Mouse (Mus musculus): Measurements from ENCODE around the gene Atad5. TPM values are rescaled to one million over a fixed set of nuclear protein-coding genes. Genes with fewer than 3 reads are reported as not detected.
"Not testable (repeated sequence)": the region's sequence is repeated elsewhere in the genome, so short reads cannot be mapped to it uniquely, and the experiment has no call there.

Atad5 gene
- 9.3 and 9.6 TPM in 2 replicates for polyA plus RNA-seq (2015; fragmentation: Nextera tagmentation; extraction: Ambion mirVana)

DNA sequence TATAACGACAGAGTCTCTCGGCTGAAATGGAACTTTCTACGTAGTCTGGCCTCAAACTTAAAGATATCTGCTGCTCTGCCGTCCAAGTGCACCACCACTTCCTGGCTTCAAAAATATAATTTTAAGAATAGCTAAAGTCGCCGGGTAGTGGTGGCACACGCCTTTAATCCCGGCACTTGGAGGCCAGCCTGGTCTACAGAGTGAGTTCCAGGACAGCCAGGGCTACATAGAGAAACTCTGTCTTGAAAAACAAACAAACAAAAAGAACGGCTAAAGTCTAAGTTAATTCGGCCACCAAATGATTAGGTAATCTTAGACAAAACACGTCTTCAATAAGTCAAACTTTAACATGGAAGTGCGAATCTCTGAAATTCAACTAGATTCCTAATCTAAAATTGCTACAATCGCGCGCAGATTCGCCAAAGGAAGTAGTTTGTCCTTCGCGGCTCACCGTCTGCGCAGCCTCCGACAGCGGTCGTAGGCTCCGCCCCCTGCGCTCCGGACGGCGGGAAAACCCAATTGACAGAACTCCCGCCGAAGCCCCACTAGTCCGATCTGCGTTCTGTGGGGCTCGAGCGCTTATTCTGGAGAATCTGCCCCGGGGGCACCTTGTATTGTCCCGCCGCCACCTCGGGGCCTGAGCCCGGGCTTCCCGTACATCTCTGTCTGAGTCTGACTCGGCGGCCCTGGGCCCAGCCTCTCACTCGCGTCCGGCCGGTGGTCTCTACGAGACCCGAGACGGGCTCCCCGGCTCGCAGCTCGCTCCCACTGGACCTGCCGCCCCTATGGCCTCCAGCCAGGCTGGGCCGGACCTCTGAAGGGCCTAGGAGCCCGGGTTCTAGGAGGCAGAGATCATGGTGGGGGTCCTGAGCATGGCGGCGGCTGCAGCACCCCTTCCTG is at the start of gene Atad5:
Atad5 (plus strand) TSS at position 484 of the 900 bp plus-strand sequence.
- 5% methylated on average over 57 of the region's 57 CpGs for WGBS
- H3K9ac ChIP-seq = peak within 1 kb of the TSS; percentile 93
- H3K4me3 ChIP-seq (replicated peaks) = peak within 1 kb of the TSS; percentile 92
- no peaks in the 10 kb centered on the region for H3K27me3 ChIP-seq (replicated peaks)
- H3K4me2 ChIP-seq = peak within 1 kb of the TSS; percentile 79
- peak; percentile 80 for ATAC-seq (ENCODE audit: insufficient read depth, low FRiP score, low read depth)
- no peaks in the 10 kb centered on the region for H3K4me1 ChIP-seq
- peak within 1 kb of the TSS; percentile 62 for H3K27ac ChIP-seq
- H3K36me3 ChIP-seq = no peaks in the 10 kb centered on the region
- H3K9me3 ChIP-seq = no peaks in the 10 kb centered on the region

DNA sequence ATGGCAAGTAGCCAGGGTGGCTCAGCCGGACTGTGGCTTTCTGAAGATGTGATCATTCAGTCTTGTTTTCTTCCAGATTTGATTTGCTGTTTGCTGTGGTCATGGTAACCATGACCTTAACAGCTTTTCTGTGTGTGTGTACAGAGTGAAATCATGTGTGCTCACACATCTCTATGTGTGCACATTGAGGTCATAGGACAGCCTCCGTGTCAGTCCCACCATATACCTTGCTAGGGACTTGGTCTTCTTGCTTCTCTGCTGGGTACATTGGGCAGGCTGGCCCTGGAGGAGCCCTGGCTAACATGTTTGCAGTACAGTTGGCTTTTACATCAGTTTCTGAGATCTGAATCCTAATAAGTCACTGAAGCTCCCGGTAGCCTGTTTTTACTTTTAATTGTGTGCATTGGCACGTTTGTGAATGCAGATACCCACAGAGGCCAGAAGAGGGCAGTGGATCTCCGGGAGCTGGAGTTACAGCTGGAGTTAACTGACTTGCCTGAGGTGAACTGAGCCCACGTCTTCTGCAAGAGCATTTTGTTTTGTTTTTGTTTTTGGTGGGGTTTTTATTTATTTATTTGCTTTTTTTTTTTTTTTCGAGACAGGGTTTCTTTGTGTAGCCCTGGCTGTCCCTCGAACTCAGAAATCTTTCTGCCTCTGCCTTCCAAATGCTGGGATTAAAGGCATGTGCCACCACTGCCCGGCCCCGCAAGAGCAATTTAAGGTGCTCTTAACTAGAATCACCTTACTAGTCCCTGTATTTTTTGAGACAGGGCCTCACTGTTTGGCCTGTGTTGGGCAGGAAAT is 46.4 kb upstream of the Atad5 start:
- Histone ChIP-seq H3K27me3 (replicated peaks) (no peaks in the 10 kb centered on the region), H3K4me2 (no peak overlapping the region), H3K9ac (no peak overlapping the region), H3K27ac (no peak overlapping the region), H3K4me3 (replicated peaks) (no peak overlapping the region), H3K9me3 (no peaks in the 10 kb centered on the region), H3K36me3 (no peaks in the 10 kb centered on the region), H3K4me1 (no peaks in the 10 kb centered on the region)
- ATAC-seq (ENCODE audit: insufficient read depth, low FRiP score, low read depth) = no peak
- WGBS = 55% methylated on average over 10 of the region's 10 CpGs

DNA sequence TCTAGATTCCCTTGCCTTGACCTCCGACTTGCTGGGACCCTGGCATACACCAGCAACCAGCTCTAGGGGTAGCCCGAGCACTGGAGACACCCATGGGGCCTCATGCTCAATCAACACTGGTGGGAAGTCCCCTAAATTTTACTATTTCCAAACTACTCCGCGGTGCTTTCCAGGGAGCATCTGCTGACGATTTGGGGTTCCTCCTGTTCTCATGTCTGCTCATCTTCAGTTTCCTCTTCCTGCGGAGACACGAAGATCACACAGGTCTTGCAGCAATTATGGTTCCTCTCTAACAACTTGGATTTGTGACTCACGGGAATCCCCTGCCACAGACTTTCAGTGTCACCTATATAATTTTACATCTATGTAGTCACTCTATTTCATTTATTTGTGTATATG is 45.8 kb upstream of the Atad5 start:
- H3K4me1 ChIP-seq = no peaks in the 10 kb centered on the region
- no peak for ATAC-seq (ENCODE audit: insufficient read depth, low FRiP score, low read depth)
- 81% methylated on average over 8 of the region's 8 CpGs for WGBS

DNA sequence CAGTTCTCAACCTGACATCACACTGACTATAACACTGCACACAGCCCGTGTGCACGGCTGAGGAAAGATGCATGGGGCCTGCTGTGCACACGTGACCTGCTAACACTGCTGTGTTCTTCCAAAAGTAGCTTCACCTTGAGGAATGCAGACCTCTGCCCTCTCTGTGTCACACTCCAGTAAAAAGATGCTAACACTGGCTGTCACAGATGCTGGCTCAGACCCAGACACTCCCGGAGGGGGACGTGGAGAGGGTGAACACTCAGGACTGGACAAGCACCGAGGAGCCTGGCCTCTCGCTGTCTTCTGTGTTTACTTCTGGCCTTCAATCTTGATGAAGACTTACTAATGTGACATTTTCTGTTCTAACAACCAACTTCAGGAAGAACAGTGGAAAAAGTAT is 42.3 kb upstream of the Atad5 start:
- Histone ChIP-seq H3K4me2 (no peak overlapping the region), H3K27ac (no peak overlapping the region), H3K9me3 (no peaks in the 10 kb centered on the region), H3K4me3 (replicated peaks) (no peak overlapping the region), H3K36me3 (peaks cover 8% of the 10 kb centered on the region; the same call in 1 of the 2 replicates), H3K27me3 (replicated peaks) (no peaks in the 10 kb centered on the region), H3K4me1 (no peaks in the 10 kb centered on the region), H3K9ac (no peak overlapping the region)
- WGBS = 65% methylated on average over 7 of the region's 7 CpGs
- no peak for ATAC-seq (ENCODE audit: insufficient read depth, low FRiP score, low read depth)

More for the DNA sequence above, 45.8 kb upstream of the Atad5 start:
- Histone ChIP-seq H3K4me3 (replicated peaks) (no peak overlapping the region), H3K27ac (no peak overlapping the region), H3K9ac (no peak overlapping the region), H3K36me3 (peaks cover 4% of the 10 kb centered on the region; the same call in 1 of the 2 replicates), H3K9me3 (no peaks in the 10 kb centered on the region), H3K4me2 (no peak overlapping the region), H3K27me3 (replicated peaks) (no peaks in the 10 kb centered on the region)

DNA sequence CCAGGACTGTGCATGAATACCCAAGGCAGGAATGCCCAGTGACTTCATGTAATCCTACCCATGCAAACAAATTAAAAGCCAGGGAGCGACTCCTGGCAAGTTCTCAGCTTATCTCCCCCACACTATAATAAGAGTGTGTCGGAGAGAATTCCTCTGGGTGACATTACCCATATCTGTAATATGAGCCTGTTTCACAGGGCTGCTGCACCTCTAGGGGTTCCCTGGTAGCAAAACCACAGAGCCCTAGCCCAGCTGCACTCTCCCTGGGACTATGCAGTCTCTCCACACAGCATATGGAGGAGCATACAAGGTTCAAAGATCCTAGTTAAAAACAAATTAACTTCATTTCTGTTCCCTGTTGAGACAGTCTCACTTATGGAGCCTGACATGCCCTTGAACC is 39.1 kb upstream of the Atad5 start:
- Histone ChIP-seq H3K9ac (no peak overlapping the region), H3K9me3 (no peaks in the 10 kb centered on the region), H3K4me2 (no peak overlapping the region), H3K4me3 (replicated peaks) (no peak overlapping the region), H3K27me3 (replicated peaks) (no peaks in the 10 kb centered on the region), H3K4me1 (no peaks in the 10 kb centered on the region), H3K27ac (no peak overlapping the region), H3K36me3 (peaks cover 12% of the 10 kb centered on the region; the same call in 1 of the 2 replicates)
- ATAC-seq (ENCODE audit: insufficient read depth, low FRiP score, low read depth) = peak; percentile 47; the same call in 1 of the 2 replicates
- WGBS = 39% methylated on average over 2 of the region's 2 CpGs

DNA sequence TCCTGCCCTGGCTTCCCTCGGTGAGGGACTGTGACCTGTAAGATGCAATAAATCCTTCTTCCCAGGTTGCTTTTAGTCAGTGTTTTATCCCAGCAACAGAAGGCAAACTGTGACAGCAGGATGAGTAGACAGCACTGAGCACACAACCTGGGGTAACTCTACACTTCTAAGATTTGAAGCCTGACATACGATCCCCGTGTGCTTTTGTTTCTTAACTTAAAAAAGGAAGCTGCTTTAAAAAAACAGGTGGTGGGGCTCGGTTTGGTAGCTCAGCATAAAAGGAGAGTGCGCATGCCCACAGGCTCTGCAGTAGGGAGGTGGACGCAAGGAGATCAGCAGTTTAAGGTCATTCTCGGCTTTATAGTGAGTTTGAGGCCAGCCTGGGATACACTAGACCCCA is 36.7 kb upstream of the Atad5 start:
- H3K4me1 ChIP-seq = no peaks in the 10 kb centered on the region
- no peak overlapping the region for H3K9ac ChIP-seq
- peaks cover 24% of the 10 kb centered on the region for H3K36me3 ChIP-seq
- 68% methylated on average over 7 of the region's 7 CpGs for WGBS
- H3K27ac ChIP-seq = no peak overlapping the region
- no peaks in the 10 kb centered on the region for H3K27me3 ChIP-seq (replicated peaks)
- no peak overlapping the region for H3K4me3 ChIP-seq (replicated peaks)
- no peak overlapping the region for H3K4me2 ChIP-seq
- no peak for ATAC-seq (ENCODE audit: insufficient read depth, low FRiP score, low read depth)
- H3K9me3 ChIP-seq = no peaks in the 10 kb centered on the region

DNA sequence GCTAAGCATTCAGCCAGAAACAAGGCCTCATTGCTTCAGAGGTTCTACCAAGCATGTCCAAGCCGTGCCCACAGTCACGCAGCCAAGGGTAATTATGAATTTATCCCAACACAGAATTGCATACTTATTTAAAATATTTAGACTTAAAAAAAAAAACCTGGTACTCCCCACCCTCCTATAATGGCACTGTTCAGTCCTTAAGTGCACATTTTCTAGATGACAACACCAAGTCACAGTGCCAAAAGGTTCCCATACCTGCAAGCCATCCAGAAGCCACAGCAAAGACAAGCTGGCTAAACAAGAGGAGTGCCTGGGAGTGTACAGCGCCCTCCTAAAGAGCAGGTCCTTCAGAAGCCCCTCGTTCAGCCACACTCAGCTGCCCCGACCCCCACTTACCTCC is 36.0 kb upstream of the Atad5 start:
- Histone ChIP-seq H3K27ac (no peak overlapping the region), H3K4me3 (replicated peaks) (no peak overlapping the region), H3K9ac (no peak overlapping the region), H3K4me1 (no peaks in the 10 kb centered on the region), H3K4me2 (no peak overlapping the region), H3K36me3 (peaks cover 29% of the 10 kb centered on the region), H3K9me3 (no peaks in the 10 kb centered on the region), H3K27me3 (replicated peaks) (no peaks in the 10 kb centered on the region)
- no peak for ATAC-seq (ENCODE audit: insufficient read depth, low FRiP score, low read depth)
- 89% methylated on average over 5 of the region's 5 CpGs for WGBS

DNA sequence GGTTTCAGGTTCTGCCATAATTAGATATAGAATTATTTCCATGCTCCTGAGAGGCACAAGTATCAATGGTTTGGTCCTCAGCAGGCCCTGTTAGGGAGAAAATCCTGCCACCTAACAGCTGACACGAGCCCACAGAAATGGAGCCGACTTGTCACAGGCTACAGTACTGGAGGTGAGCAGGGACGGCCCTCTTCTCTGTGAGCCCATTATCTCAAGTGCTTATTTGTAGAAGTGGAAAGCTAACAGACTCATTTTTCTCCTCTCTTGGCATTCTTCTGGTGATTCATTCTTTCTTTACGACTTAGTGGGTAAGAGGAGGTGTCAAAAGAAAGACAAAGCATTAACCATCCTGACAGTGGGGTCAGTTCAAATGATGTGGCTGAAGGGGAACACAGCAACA is 34.5 kb upstream of the Atad5 start:
- 35% methylated on average over 4 of the region's 4 CpGs for WGBS
- H3K9me3 ChIP-seq = no peaks in the 10 kb centered on the region
- no peak overlapping the region for H3K4me3 ChIP-seq (replicated peaks)
- H3K27ac ChIP-seq = no peak overlapping the region
- no peak overlapping the region for H3K9ac ChIP-seq
- no peaks in the 10 kb centered on the region for H3K27me3 ChIP-seq (replicated peaks)
- H3K4me2 ChIP-seq = no peak overlapping the region
- H3K4me1 ChIP-seq = no peaks in the 10 kb centered on the region
- ATAC-seq (ENCODE audit: insufficient read depth, low FRiP score, low read depth) = no peak
- peaks cover 25% of the 10 kb centered on the region; the same call in 1 of the 2 replicates for H3K36me3 ChIP-seq

DNA sequence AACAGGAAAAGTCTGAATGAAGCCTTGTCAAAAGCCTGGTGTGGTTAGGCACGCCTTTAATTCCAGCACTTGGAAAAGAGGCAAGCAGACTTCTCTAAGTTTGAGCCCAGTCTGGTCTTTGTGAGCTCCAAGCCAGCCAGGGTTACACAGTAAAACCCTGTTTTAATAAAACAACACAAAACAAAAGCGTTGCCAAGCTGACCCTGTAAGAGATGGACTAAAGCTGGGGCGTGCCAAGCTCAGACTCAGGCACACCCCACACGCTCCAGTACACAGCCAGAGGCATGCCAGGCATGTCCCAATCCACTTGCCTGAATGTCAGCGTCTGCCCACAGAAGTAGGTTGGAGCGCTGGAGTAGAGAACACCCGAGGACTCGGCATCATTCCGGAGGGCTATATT is 33.1 kb upstream of the Atad5 start:
- H3K4me2 ChIP-seq = no peak overlapping the region
- no peaks in the 10 kb centered on the region for H3K9me3 ChIP-seq
- no peaks in the 10 kb centered on the region for H3K27me3 ChIP-seq (replicated peaks)
- H3K36me3 ChIP-seq = peaks cover 26% of the 10 kb centered on the region; the same call in 1 of the 2 replicates
- no peak overlapping the region for H3K9ac ChIP-seq
- H3K4me1 ChIP-seq = no peaks in the 10 kb centered on the region
- H3K4me3 ChIP-seq (replicated peaks) = no peak overlapping the region
- ATAC-seq (ENCODE audit: insufficient read depth, low FRiP score, low read depth) = no peak
- WGBS = 94% methylated on average over 9 of the region's 9 CpGs
- no peak overlapping the region for H3K27ac ChIP-seq

DNA sequence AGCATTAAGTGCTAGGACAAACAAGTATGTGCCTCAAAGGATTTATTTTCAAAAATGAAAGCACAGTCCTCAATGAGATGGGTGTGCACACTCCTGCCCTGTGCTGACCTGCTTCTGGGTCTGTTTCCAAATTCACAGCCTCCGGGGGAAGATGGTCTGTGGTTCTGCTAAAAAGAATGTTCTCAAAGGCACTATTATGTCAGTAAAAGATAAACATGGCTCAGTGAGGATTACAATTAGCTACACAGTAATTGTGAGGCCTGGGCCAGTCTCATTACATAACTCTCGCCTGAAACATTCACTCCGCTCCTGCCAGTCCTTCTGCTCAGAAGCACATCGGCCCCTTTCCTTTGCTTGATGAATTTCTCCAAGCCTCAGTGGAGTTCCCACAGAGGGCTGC is 27.0 kb upstream of the Atad5 start:
- Histone ChIP-seq H3K36me3 (peaks cover 21% of the 10 kb centered on the region; the same call in 1 of the 2 replicates), H3K9me3 (no peaks in the 10 kb centered on the region), H3K4me3 (replicated peaks) (no peak overlapping the region), H3K27me3 (replicated peaks) (no peaks in the 10 kb centered on the region), H3K27ac (no peak overlapping the region), H3K9ac (no peak overlapping the region), H3K4me2 (no peak overlapping the region), H3K4me1 (no peaks in the 10 kb centered on the region)
- 48% methylated on average over 4 of the region's 4 CpGs for WGBS
- ATAC-seq (ENCODE audit: insufficient read depth, low FRiP score, low read depth) = no peak

DNA sequence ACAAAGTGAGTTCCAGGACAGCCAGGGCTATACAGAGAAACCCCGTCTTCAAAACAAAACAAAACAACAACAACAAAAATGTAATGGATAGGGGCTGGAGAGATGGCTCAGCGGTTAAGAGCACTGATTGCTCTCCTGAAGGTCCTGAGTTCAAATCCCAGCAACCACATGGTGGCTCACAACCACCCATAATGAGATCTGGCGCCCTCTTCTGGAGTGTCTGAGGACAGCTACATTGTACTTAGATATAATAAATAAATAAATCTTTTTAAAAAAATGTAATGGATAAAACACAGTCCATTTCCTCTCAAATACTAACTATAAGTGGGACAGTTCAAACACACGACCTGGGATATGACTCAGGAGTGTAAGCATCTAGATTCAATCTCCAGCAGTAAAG is 22.8 kb upstream of the Atad5 start:
- not testable (repeated sequence) for H3K36me3 ChIP-seq; H3K27ac ChIP-seq; H3K4me3 ChIP-seq (replicated peaks); H3K4me1 ChIP-seq; H3K9me3 ChIP-seq; H3K27me3 ChIP-seq (replicated peaks); H3K4me2 ChIP-seq; ATAC-seq (ENCODE audit: insufficient read depth, low FRiP score, low read depth); H3K9ac ChIP-seq
- WGBS = 89% methylated on average over 4 of the region's 4 CpGs

DNA sequence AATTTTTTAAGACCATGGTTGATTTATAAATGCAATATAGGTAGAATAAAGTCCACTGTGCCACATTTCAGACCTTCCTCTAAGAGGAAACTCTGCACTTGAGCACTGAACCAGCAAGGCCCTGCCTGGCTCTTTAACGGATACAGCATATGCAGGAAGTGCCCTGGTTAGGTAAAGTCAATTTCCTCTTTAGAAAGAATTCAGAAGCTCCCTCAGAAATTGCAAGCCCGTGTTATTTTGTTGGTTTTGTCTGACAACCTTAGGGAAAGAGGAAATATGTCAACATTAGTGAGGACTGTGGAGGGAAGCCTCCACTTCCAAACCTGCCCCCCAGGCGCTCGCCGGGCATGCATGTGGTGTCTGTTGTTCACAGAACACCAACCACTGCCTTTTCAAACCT is 21.6 kb upstream of the Atad5 start:
- H3K27ac ChIP-seq = no peak overlapping the region
- no peaks in the 10 kb centered on the region for H3K9me3 ChIP-seq
- H3K27me3 ChIP-seq (replicated peaks) = no peaks in the 10 kb centered on the region
- H3K9ac ChIP-seq = no peak overlapping the region
- WGBS = 75% methylated on average over 5 of the region's 5 CpGs
- H3K36me3 ChIP-seq = peaks cover 5% of the 10 kb centered on the region; the same call in 1 of the 2 replicates
- H3K4me2 ChIP-seq = no peak overlapping the region
- ATAC-seq (ENCODE audit: insufficient read depth, low FRiP score, low read depth) = no peak
- no peaks in the 10 kb centered on the region for H3K4me1 ChIP-seq
- no peak overlapping the region for H3K4me3 ChIP-seq (replicated peaks)
